Mouse (Mus musculus) heart, embryonic 13.5 days (tissue): ENCODE results near the gene Adamts16. TPM values are rescaled to one million over a fixed set of nuclear protein-coding genes. Genes with fewer than 3 reads are reported as not detected.

ENCODE experiments used
- ATAC-seq: fragments of 200-750 bp; cut with Nextera tagmentation; 2 replicates; pipeline ENCODE4 v1.8.0; 2017; ENCODE audit warnings: moderate TSS enrichment; ENCODE audit not compliant: insufficient number of reproducible peaks, low FRiP score, low TSS enrichment; ENCODE audit errors: extremely low read depth
- H3K27ac ChIP-seq: fragments of 300-500 bp; sonication (generic); replicated peaks from 2 replicates; pipeline ENCODE4 v1.5.1; 2015; ENCODE audit warnings: moderate library complexity, mild to moderate bottlenecking, inconsistent platforms
- H3K27me3 ChIP-seq: fragments of 300-500 bp; sonication (generic); replicated peaks from 2 replicates; pipeline ENCODE4 v1.6.1; 2015; ENCODE audit warnings: mild to moderate bottlenecking, inconsistent platforms
- H3K36me3 ChIP-seq: fragments of 300-500 bp; sonication (generic); 2 replicates; pipeline ENCODE4 v1.6.1; 2015; ENCODE audit warnings: mild to moderate bottlenecking, inconsistent platforms
- H3K4me1 ChIP-seq: fragments of 300-500 bp; sonication (generic); 2 replicates; pipeline ENCODE4 v1.6.1; 2015; ENCODE audit warnings: inconsistent platforms
- H3K4me2 ChIP-seq: fragments of 300-500 bp; sonication (generic); 2 replicates; pipeline ENCODE4 v1.6.1; 2015; ENCODE audit warnings: inconsistent platforms, mild to moderate bottlenecking, moderate library complexity
- H3K4me3 ChIP-seq: fragments of 300-500 bp; sonication (generic); 2 replicates; pipeline ENCODE4 v1.5.1; 2015; ENCODE audit warnings: moderate library complexity, mild to moderate bottlenecking, inconsistent platforms
- H3K9ac ChIP-seq: fragments of 300-500 bp; sonication (generic); 2 replicates; pipeline ENCODE4 v1.6.1; 2015; ENCODE audit warnings: inconsistent platforms, mild to moderate bottlenecking, moderate library complexity
- H3K9me3 ChIP-seq: fragments of 300-500 bp; sonication (generic); 2 replicates; pipeline ENCODE4 v1.6.1; 2016; ENCODE audit warnings: inconsistent platforms
- WGBS: fragments of 180-500 bp; shearing (Covaris S2); methylation state at CpG from one replicate; pipeline ENCODE4 v1.1.7; 2015; ENCODE audit warnings: mixed read lengths; 5-methylcytosine and 5-hydroxymethylcytosine counted together
- polyA plus RNA-seq: library from polyadenylated mRNA; unstranded; fragments of >200 nt; fragmentation: Nextera tagmentation; extraction: Ambion mirVana; gene quantifications from 2 replicates; pipeline ENCODE4 v1.2.1, GENCODE M21; 2015

Gene Adamts16
- polyA plus RNA-seq, 1 experiment from 2014 or later = 0.12 TPM

- H3K4me3 ChIP-seq = no peak overlapping the region
- H3K4me1 ChIP-seq = no peaks in the 10 kb centered on the region
- H3K27ac ChIP-seq = no peak overlapping the region
- WGBS = 56% methylated on average over 1 of the region's 1 CpGs
- no peaks in the 10 kb centered on the region for H3K9me3 ChIP-seq
- no peak overlapping the region for H3K9ac ChIP-seq
- no peak for ATAC-seq
- H3K36me3 ChIP-seq = no peaks in the 10 kb centered on the region
- no peak overlapping the region for H3K4me2 ChIP-seq
- no peaks in the 10 kb centered on the region for H3K27me3 ChIP-seq
These were observed 51.8 kb downstream of the Adamts16 start for GRCm38 (mm10) chr13:70789806-70790205.

DNA sequence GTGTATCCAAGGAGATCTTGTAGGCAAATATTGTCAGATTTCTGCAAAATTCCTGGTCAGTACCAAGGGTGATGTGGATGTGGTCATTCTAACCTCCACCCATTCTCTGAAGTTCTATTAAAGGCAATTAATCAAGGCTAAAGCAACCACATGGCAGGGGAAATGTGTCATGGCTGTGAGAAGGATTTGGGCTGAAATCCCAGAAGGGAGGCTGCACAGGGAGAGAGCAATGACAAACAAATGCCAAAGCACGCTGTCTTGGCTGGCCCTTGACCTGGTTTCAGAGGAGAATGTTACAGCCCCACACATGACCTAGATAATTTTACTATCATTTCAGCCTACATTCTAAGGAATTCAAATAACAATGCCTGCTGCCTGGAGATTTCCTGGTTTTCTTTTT, 52.6 kb downstream of the Adamts16 start:
- Histone ChIP-seq H3K27me3 (no peaks in the 10 kb centered on the region), H3K36me3 (no peaks in the 10 kb centered on the region), H3K4me1 (no peaks in the 10 kb centered on the region), H3K4me3 (no peak overlapping the region), H3K9me3 (no peaks in the 10 kb centered on the region), H3K9ac (no peak overlapping the region), H3K27ac (no peak overlapping the region), H3K4me2 (no peak overlapping the region)
- 29% methylated on average over 1 of the region's 1 CpGs for whole genome bisulfite sequencing
- ATAC-seq = no peak

GRCm38 (mm10) chr13:70785078-70785477, 56.5 kb downstream of the Adamts16 start:
- Histone ChIP-seq H3K27me3 (no peaks in the 10 kb centered on the region), H3K4me3 (no peak overlapping the region), H3K27ac (no peak overlapping the region), H3K9ac (no peak overlapping the region), H3K4me1 (no peaks in the 10 kb centered on the region), H3K9me3 (no peaks in the 10 kb centered on the region), H3K4me2 (no peak overlapping the region), H3K36me3 (no peaks in the 10 kb centered on the region)
- ATAC-seq = no peak
- whole genome bisulfite sequencing = 57% methylated on average over 2 of the region's 2 CpGs

GRCm38 (mm10) chr13:70784126-70784525, 57.5 kb downstream of the Adamts16 start:
- Histone ChIP-seq H3K4me2 (no peak overlapping the region), H3K9ac (no peak overlapping the region), H3K4me1 (no peaks in the 10 kb centered on the region), H3K4me3 (no peak overlapping the region), H3K27me3 (no peaks in the 10 kb centered on the region), H3K27ac (no peak overlapping the region), H3K36me3 (no peaks in the 10 kb centered on the region), H3K9me3 (no peaks in the 10 kb centered on the region)
- no peak for ATAC-seq
- WGBS = 71% methylated on average over 5 of the region's 5 CpGs

- H3K4me2 ChIP-seq = no peak overlapping the region
- H3K4me1 ChIP-seq = no peaks in the 10 kb centered on the region
- no peaks in the 10 kb centered on the region for H3K27me3 ChIP-seq
- no peaks in the 10 kb centered on the region for H3K9me3 ChIP-seq
- no peak overlapping the region for H3K9ac ChIP-seq
- WGBS = 45% methylated on average over 7 of the region's 7 CpGs
- no peak overlapping the region for H3K4me3 ChIP-seq
- no peaks in the 10 kb centered on the region for H3K36me3 ChIP-seq
- no peak for ATAC-seq
- H3K27ac ChIP-seq = no peak overlapping the region
These were observed 61.8 kb downstream of the Adamts16 start for GRCm38 (mm10) chr13:70779781-70780180.

GRCm38 (mm10) chr13:70778872-70779554, 62.6 kb downstream of the Adamts16 start:
- no peak for ATAC-seq
- no peak overlapping the region for H3K9ac ChIP-seq
- no peak overlapping the region for H3K4me3 ChIP-seq
- H3K4me1 ChIP-seq = no peaks in the 10 kb centered on the region
- 61% methylated on average over 9 of the region's 9 CpGs for WGBS
- H3K4me2 ChIP-seq = no peak overlapping the region
- no peaks in the 10 kb centered on the region for H3K36me3 ChIP-seq
- H3K27ac ChIP-seq = no peak overlapping the region
- no peaks in the 10 kb centered on the region for H3K9me3 ChIP-seq
- no peaks in the 10 kb centered on the region for H3K27me3 ChIP-seq

GRCm38 (mm10) chr13:70771100-70771499, 70.5 kb downstream of the Adamts16 start:
- H3K4me2 ChIP-seq = no peak overlapping the region
- no peaks in the 10 kb centered on the region for H3K9me3 ChIP-seq
- H3K36me3 ChIP-seq = no peaks in the 10 kb centered on the region
- WGBS = 76% methylated on average over 6 of the region's 6 CpGs
- H3K27me3 ChIP-seq = no peaks in the 10 kb centered on the region
- no peak overlapping the region for H3K4me3 ChIP-seq
- no peak overlapping the region for H3K27ac ChIP-seq
- no peak for ATAC-seq
- H3K9ac ChIP-seq = no peak overlapping the region
- H3K4me1 ChIP-seq = no peaks in the 10 kb centered on the region

GRCm38 (mm10) chr13:70769156-70769555, 72.5 kb downstream of the Adamts16 start:
- no peak for ATAC-seq
- Histone ChIP-seq H3K36me3 (no peaks in the 10 kb centered on the region), H3K9ac (no peak overlapping the region), H3K4me1 (no peaks in the 10 kb centered on the region), H3K9me3 (no peaks in the 10 kb centered on the region), H3K27me3 (no peaks in the 10 kb centered on the region), H3K27ac (no peak overlapping the region), H3K4me3 (no peak overlapping the region), H3K4me2 (no peak overlapping the region)
- WGBS = 70% methylated on average over 2 of the region's 2 CpGs

DNA sequence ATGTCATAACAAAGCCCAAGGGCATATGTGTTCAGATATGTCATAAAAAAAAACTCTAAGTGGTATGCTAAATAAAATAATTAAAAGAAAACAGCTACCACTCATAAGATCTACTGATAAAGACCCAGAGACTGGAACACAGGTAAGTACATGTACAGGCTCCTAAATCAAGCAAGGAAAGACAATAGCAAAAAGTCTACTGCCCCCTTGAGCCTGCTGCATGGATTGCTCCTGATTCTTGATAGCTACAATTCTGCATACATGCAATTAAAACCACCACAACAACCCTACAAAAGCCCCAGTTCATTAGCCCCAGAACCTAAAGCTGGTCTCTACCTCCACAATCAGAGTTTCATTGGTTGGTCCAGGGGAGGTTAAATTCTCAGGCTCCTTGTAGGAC, 74.1 kb downstream of the Adamts16 start:
- Histone ChIP-seq H3K9me3 (no peaks in the 10 kb centered on the region), H3K4me2 (no peak overlapping the region), H3K27me3 (no peaks in the 10 kb centered on the region), H3K9ac (no peak overlapping the region), H3K36me3 (no peaks in the 10 kb centered on the region), H3K4me1 (no peaks in the 10 kb centered on the region), H3K4me3 (no peak overlapping the region), H3K27ac (no peak overlapping the region)
- no peak for ATAC-seq

DNA sequence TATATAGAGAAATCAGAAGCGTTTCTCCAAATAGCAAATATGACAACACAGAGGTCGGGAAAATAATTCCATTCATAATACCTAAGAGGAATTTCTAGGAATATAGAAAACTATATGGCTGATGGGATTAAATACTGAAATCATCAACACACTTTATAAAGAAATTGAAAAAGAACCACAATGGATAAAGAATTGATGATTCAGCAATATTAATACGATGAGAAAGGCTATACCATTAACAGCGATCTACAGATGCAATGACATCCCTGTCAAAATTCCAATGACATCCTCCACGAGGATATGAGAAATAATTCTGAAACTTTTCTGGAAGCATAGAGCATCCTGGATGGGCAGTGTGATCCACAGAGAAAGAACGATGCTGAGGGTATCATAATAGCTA, 76.9 kb downstream of the Adamts16 start:
- Histone ChIP-seq H3K4me3 (no peak overlapping the region), H3K9ac (no peak overlapping the region), H3K9me3 (no peaks in the 10 kb centered on the region), H3K27ac (no peak overlapping the region), H3K4me1 (no peaks in the 10 kb centered on the region), H3K36me3 (no peaks in the 10 kb centered on the region), H3K27me3 (no peaks in the 10 kb centered on the region), H3K4me2 (no peak overlapping the region)
- no peak for ATAC-seq
- 78% methylated on average over 6 of the region's 6 CpGs for WGBS

DNA sequence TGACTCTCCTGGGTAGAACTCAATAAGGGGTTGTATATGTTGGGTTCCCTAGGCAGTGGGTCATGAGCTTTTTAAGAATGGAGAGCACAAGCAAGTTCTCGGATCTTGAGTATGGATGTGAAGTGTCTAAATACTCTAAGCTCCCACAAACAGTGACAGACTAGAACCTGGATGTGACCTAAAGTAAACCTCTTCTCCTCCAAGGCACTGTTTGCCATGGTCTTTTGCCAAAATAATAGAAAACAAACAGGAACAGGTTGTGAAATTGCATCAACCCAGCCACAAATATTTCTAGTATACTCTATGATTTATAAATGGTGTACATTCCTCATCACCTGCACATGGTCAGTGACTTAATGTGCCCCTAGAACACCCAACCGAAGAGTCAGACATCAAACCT, 79.0 kb downstream of the Adamts16 start:
- H3K9me3 ChIP-seq = no peaks in the 10 kb centered on the region
- H3K9ac ChIP-seq = no peak overlapping the region
- WGBS = 69% methylated on average over 2 of the region's 2 CpGs
- no peak overlapping the region for H3K4me3 ChIP-seq
- no peak for ATAC-seq
- H3K36me3 ChIP-seq = no peaks in the 10 kb centered on the region
- no peak overlapping the region for H3K27ac ChIP-seq
- no peak overlapping the region for H3K4me2 ChIP-seq
- no peaks in the 10 kb centered on the region for H3K27me3 ChIP-seq
- no peaks in the 10 kb centered on the region for H3K4me1 ChIP-seq

DNA sequence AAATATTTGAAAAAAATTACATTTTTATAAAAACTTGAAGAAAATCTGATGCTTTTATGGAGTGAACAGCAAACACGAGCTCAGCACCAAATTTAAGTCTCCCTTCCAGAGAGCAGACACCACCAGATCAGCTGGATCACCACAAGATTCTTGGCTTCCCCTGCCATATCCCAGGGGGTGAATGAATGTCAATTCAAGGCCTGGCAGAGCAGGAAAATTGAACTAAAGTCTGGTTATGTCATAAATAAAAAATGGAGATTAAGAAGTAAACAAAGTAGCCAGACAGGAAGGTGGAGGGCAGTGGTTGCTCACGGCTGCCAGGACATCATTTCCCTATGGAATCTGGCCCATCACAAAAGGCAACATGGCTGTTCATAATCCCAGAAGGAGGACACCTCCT, 80.3 kb downstream of the Adamts16 start:
- no peak for ATAC-seq
- Histone ChIP-seq H3K4me3 (no peak overlapping the region), H3K9ac (no peak overlapping the region), H3K9me3 (no peaks in the 10 kb centered on the region), H3K4me1 (no peaks in the 10 kb centered on the region), H3K27ac (no peak overlapping the region), H3K27me3 (0 out of 2 replicates have a peak, but pooled peaks cover 3% of the 10 kb centered on the region), H3K36me3 (no peaks in the 10 kb centered on the region), H3K4me2 (no peak overlapping the region)
- WGBS = 54% methylated on average over 2 of the region's 2 CpGs
